ENCODE assay signal across 8 mouse cellular contexts in the genomic region with DNA sequence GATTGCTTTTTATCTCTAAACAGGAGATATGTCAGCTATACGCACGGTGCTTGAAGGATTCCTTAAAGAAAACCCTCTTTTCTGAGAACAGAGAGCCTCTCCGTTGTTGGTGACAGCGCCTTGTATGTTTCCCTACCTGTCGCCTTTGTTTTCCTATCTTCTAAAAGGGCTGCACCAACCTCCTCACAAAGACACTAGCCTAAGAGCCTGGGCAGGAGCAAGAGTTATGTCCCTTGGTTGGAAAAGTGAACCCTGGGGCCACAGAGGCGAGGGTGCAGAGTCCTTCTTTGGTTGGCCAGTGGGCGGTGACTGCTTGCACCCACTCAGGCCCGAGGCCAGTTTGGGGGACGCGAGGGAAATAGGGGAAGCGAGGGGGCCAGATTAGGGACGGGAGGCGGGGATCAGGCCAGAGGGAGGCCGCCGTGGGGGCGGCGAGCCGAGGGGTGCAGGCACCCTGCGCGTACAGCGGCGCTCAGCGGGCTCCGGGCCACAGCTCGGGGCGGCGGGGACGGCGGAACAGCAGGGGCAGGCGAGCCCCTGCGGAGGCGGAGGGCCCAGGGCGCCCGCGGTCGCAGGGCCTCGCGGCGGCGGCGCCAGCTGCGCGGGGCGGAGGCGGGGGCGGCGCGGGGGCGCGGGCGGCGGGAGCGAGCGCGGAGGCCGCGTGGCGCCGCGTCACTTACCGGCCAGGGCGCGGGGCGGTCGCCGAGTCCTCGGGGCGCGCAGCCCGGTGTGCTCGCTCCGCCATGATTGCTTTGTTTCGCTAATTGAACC. TPM values are rescaled to one million over a fixed set of nuclear protein-coding genes. Genes with fewer than 3 reads are reported as not detected.
A peak's percentile ranks its signal among the peaks of the same experiment; 100 is the strongest.
DNase-seq lines count a peak whose midpoint lies in the region; ATAC-seq and TF ChIP-seq lines count a peak whose summit lies in the region.

No protein-coding gene starts in this region.

- no peak for TF ChIP-seq POLR2A in small intestine, adult 2 months (IDR thresholded peaks at IDR 0.05; ENCODE audit: low read depth, low read length)

- H3K4me3 ChIP-seq in intestine, embryonic 16.5 days (ENCODE audit: low read length) = peak overlapping the region; percentile 72
- peak overlapping the region; percentile 72 for H3K4me3 ChIP-seq in limb, embryonic 10.5 days
- peak overlapping the region; percentile 77 for H3K4me3 ChIP-seq in midbrain, embryonic 10.5 days
- H3K4me3 ChIP-seq in small intestine, adult 2 months (ENCODE audit: low read depth, low read length) = peak overlapping the region; percentile 82

- 0 out of 2 replicates have a peak, but pooled peaks cover 5% of the 10 kb centered on the region for H3K4me1 ChIP-seq in intestine, embryonic 16.5 days (ENCODE audit: control insufficient read depth, insufficient read depth, low read length)
- peaks cover 11% of the 10 kb centered on the region for H3K4me1 ChIP-seq in limb, embryonic 10.5 days
- peaks cover 19% of the 10 kb centered on the region for H3K4me1 ChIP-seq in midbrain, embryonic 10.5 days
- H3K4me1 ChIP-seq in small intestine, adult 2 months (ENCODE audit: control insufficient read depth, insufficient read depth, insufficient read length, low read length) = 0 out of 2 replicates have a peak, but pooled peaks cover 6% of the 10 kb centered on the region

- peak; percentile 97 for ATAC-seq in intestine, embryonic 16.5 days
- no peak; the same call in 1 of the 2 replicates for ATAC-seq in monocyte, adult 5-6 weeks (replicated peaks; ENCODE audit: insufficient number of reproducible peaks, low FRiP score, low TSS enrichment, poor library complexity, severe bottlenecking)

- peak overlapping the region; percentile 97 for H3K27ac ChIP-seq in intestine, embryonic 16.5 days (ENCODE audit: low read length)
- H3K27ac ChIP-seq in limb, embryonic 10.5 days = peak overlapping the region; percentile 99
- H3K27ac ChIP-seq in midbrain, embryonic 10.5 days (replicated peaks) = peak overlapping the region; percentile 99
- H3K27ac ChIP-seq in small intestine, adult 2 months (ENCODE audit: insufficient read depth, low read depth, low read length) = 0 out of 2 replicates have a peak overlapping the region, but pooled peaks have one; percentile 34

- under 1% methylated on average over 41 of the region's 73 CpGs for WGBS in intestine, embryonic 16.5 days
- whole genome bisulfite sequencing in limb, embryonic 10.5 days = 3% methylated on average over 42 of the region's 73 CpGs
- WGBS in midbrain, embryonic 10.5 days = 3% methylated on average over 57 of the region's 73 CpGs
- WGBS in small intestine, adult 2 months = 2% methylated on average over 73 of the region's 73 CpGs

- peak overlapping the region; percentile 93 for H3K9ac ChIP-seq in intestine, embryonic 16.5 days (ENCODE audit: low read depth, low read length)

- TF ChIP-seq CTCF in small intestine, adult 2 months (IDR thresholded peaks at IDR 0.05; ENCODE audit: extremely low read depth, insufficient read length, insufficient replicate concordance, low read depth, low read length) = no peak

- H3K9me3 ChIP-seq in intestine, embryonic 16.5 days (ENCODE audit: control insufficient read depth, low read length) = no peaks in the 10 kb centered on the region
- no peaks in the 10 kb centered on the region for H3K9me3 ChIP-seq in limb, embryonic 10.5 days (replicated peaks)
- H3K9me3 ChIP-seq in midbrain, embryonic 10.5 days (replicated peaks) = no peaks in the 10 kb centered on the region

- no peaks in the 10 kb centered on the region for H3K27me3 ChIP-seq in intestine, embryonic 16.5 days (replicated peaks; ENCODE audit: control insufficient read depth, insufficient read depth, low read length)
- no peaks in the 10 kb centered on the region for H3K27me3 ChIP-seq in limb, embryonic 10.5 days (ENCODE audit: low read depth, poor library complexity, severe bottlenecking)
- no peaks in the 10 kb centered on the region for H3K27me3 ChIP-seq in midbrain, embryonic 10.5 days (ENCODE audit: low read depth, poor library complexity, severe bottlenecking)
- H3K27me3 ChIP-seq in small intestine, adult 2 months (ENCODE audit: control insufficient read depth, insufficient read depth, low read length) = no peaks in the 10 kb centered on the region

- H3K36me3 ChIP-seq in intestine, embryonic 16.5 days (ENCODE audit: control insufficient read depth, insufficient read depth, low read length) = no peaks in the 10 kb centered on the region
- H3K36me3 ChIP-seq in limb, embryonic 10.5 days = no peaks in the 10 kb centered on the region
- H3K36me3 ChIP-seq in midbrain, embryonic 10.5 days = no peaks in the 10 kb centered on the region
- no peaks in the 10 kb centered on the region for H3K36me3 ChIP-seq in small intestine, adult 2 months (ENCODE audit: control insufficient read depth, insufficient read depth, low read length)

- peak; percentile 62 for DNase-seq in adrenal gland, postnatal 25 days
- peak; percentile 74 for DNase-seq in embryo, embryonic 10.5 days (ENCODE audit: low spot score)
- DNase-seq in gastrocnemius, postnatal 4 days (ENCODE audit: low spot score in 2 of 2) = peak; percentile 45 to 63
- DNase-seq in limb, embryonic 10.5 days (ENCODE audit: low spot score) = peak; percentile 84
- peak; percentile 75 for DNase-seq in midbrain, embryonic 10.5 days (ENCODE audit: low spot score)

- peak overlapping the region; percentile 83 for H3K4me2 ChIP-seq in intestine, embryonic 16.5 days (ENCODE audit: low read depth, low read length)

RNA-seq across cellular contexts. Expression of gene 5730522E02Rik, which starts 0.6 kb away (rescaled TPM):
- total RNA-seq in adrenal gland, postnatal 25 days (2021) = 0.46 and 1.0 TPM in 2 replicates
- under 1 TPM; 0.32 to 0.34 TPM for total RNA-seq in gastrocnemius, postnatal 4 days (2021)
- polyA plus RNA-seq in intestine, embryonic 16.5 days (2015; fragmentation: Nextera tagmentation; extraction: Ambion mirVana) = 0.66 and 0.92 TPM in 2 replicates
- 3.9 and 7.0 TPM in 2 replicates for polyA plus RNA-seq in limb, embryonic 10.5 days (2016; fragmentation: Nextera tagmentation; extraction: Ambion mirVana)
- polyA plus RNA-seq in midbrain, embryonic 10.5 days (2016; fragmentation: Nextera tagmentation; extraction: Ambion mirVana) = 4.0 and 4.3 TPM in 2 replicates
- polyA plus RNA-seq in small intestine, adult 2 months (2012; rRNA removed) = not detected in 2 replicates
- total RNA-seq in monocyte, adult 5-6 weeks (2017) = not detected in 3 replicates

Comparison
In these comparisons a context has a peak if more than half of its experiments do, and no peak if none do; other contexts are left out.
1. H3K27ac ChIP-seq: peak in every context shown above with its lines; median percentile 99 in limb, embryonic 10.5 days; 99 in midbrain, embryonic 10.5 days; 97 in intestine, embryonic 16.5 days; 34 in small intestine, adult 2 months.